Mouse (Mus musculus) 416B (cell line): ENCODE results near the gene Fign.

Source experiments
- DNase-seq: peaks from one replicate; pipeline ENCODE4 v3.0.0; 2011; ENCODE audit warnings: low read depth

Fign gene

GRCm38 (mm10) chr2:64059477-64059876, 38.4 kb downstream of the Fign start:
- DNase-seq = no peak

- DNase-seq = no peak
Measured at GRCm38 (mm10) chr2:64048142-64048541, 49.7 kb downstream of the Fign start.

- no peak for DNase-seq
Measured at GRCm38 (mm10) chr2:64043099-64043498, 54.7 kb downstream of the Fign start.

- DNase-seq = no peak
Measured at GRCm38 (mm10) chr2:64035393-64035792, 62.4 kb downstream of the Fign start.

- no peak for DNase-seq
Measured at GRCm38 (mm10) chr2:64033871-64034270, 64.0 kb downstream of the Fign start.

- DNase-seq = no peak
Measured at GRCm38 (mm10) chr2:64025961-64026360, 71.9 kb downstream of the Fign start.

- DNase-seq = no peak
Measured at GRCm38 (mm10) chr2:63994304-63995023, 103.4 kb downstream of the Fign start.

- no peak for DNase-seq
Measured at GRCm38 (mm10) chr2:63985426-63985825, 112.4 kb downstream of the Fign start.

GRCm38 (mm10) chr2:63982351-63982751, 115.5 kb downstream of the Fign start:
- no peak for DNase-seq

GRCm38 (mm10) chr2:63981449-63981848, 116.4 kb downstream of the Fign start:
- DNase-seq = no peak

- no peak for DNase-seq
Measured at GRCm38 (mm10) chr2:63969633-63970032, 128.2 kb downstream of the Fign start.

- DNase-seq = no peak
Measured at GRCm38 (mm10) chr2:63931041-63931440, 166.8 kb downstream of the Fign start.

GRCm38 (mm10) chr2:63926481-63927097, 171.2 kb downstream of the Fign start:
- DNase-seq = no peak

- DNase-seq = no peak
Measured at GRCm38 (mm10) chr2:63925721-63926235, 172.1 kb downstream of the Fign start.
